Mouse (Mus musculus) erythroblast, embryonic 14.5 days (primary cell): ENCODE results near the gene Fli1. TPM values are rescaled to one million over a fixed set of nuclear protein-coding genes. Genes with fewer than 3 reads are reported as not detected.

ENCODE experiments used
- H3K27me3 ChIP-seq: 2 replicates; pipeline ENCODE4 v1.6.1; 2012; ENCODE audit warnings: inconsistent platforms; ENCODE audit not compliant: control insufficient read depth
- H3K36me3 ChIP-seq: 2 replicates; pipeline ENCODE4 v1.6.1; 2012; ENCODE audit warnings: mild to moderate bottlenecking, inconsistent platforms; ENCODE audit not compliant: control insufficient read depth
- H3K4me1 ChIP-seq: 2 replicates; pipeline ENCODE4 v1.6.1; 2012; ENCODE audit warnings: inconsistent platforms; ENCODE audit not compliant: control insufficient read depth
- H3K4me3 ChIP-seq: replicated peaks from 2 replicates; pipeline ENCODE3; 2012; ENCODE audit warnings: moderate library complexity, mild to moderate bottlenecking, inconsistent platforms
- H3K9me3 ChIP-seq: 2 replicates; pipeline ENCODE4 v1.6.1; 2012; ENCODE audit warnings: low read length, inconsistent platforms, mixed read lengths; ENCODE audit not compliant: control insufficient read depth
- GATA1 ChIP-seq: IDR thresholded peaks from 2 replicates; pipeline ENCODE4 v1.6.1; 2012; ENCODE audit warnings: low read length, inconsistent platforms, mixed read lengths
- TAL1 ChIP-seq: IDR thresholded peaks from 3 replicates; pipeline ENCODE4 v1.6.1; 2012; ENCODE audit warnings: low read length, inconsistent platforms, mixed read lengths
- polyA plus RNA-seq: library from polyadenylated mRNA; stranded (reverse); fragments of >175 nt; gene quantifications from 2 replicates; pipeline ENCODE4 v1.2.3, GENCODE M21; 2012

Gene Fli1
- polyA plus RNA-seq, 1 experiment = 0.05 TPM

DNA sequence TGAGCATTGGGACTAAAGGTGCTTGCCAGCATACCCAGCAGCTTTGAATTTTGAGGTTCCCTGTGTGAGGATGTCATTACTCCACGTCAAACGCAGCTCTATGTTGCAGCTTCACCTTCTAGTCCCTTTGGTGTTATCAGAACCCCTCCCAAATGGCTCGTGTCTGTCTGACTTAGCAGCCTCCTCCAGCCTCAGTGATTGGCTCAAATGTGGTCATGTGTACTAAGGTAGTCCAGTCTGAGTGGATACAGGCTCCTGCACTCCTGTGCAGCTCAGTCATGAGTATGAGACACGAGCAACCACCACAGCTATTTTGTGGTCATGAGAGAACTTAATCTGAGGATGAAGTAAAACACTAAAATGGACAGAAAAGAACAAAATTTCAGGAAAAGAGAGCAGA, 31.0 kb upstream of the Fli1 start:
- Histone ChIP-seq H3K9me3 (no peaks in the 10 kb centered on the region), H3K4me3 (no peak overlapping the region), H3K27me3 (no peaks in the 10 kb centered on the region), H3K4me1 (no peaks in the 10 kb centered on the region), H3K36me3 (no peaks in the 10 kb centered on the region)
- TF ChIP-seq GATA1 (no peak), TAL1 (no peak)

DNA sequence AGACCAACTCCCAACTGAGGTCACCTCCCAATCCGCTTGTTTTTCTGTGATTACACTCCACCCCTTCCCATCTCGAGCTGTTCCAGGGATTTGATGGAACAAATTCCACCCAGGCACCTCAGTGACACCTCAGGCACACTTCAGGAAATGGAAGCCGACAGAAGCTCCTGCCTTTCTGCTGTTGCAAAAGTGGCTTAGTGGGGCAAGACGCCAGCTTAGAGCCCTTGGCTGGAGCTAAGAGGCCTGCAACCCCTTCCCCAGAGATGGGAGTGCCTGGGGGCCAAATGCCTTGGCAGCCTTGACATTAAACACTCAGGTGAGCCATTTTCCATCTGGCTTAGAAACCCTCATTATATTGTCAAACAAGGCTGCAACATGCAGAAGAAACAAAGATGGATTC, 29.0 kb upstream of the Fli1 start:
- Histone ChIP-seq H3K27me3 (no peaks in the 10 kb centered on the region), H3K36me3 (no peaks in the 10 kb centered on the region), H3K4me3 (no peak overlapping the region), H3K4me1 (no peaks in the 10 kb centered on the region), H3K9me3 (no peaks in the 10 kb centered on the region)
- TF ChIP-seq TAL1 = no peak
- no peak for TF ChIP-seq GATA1

DNA sequence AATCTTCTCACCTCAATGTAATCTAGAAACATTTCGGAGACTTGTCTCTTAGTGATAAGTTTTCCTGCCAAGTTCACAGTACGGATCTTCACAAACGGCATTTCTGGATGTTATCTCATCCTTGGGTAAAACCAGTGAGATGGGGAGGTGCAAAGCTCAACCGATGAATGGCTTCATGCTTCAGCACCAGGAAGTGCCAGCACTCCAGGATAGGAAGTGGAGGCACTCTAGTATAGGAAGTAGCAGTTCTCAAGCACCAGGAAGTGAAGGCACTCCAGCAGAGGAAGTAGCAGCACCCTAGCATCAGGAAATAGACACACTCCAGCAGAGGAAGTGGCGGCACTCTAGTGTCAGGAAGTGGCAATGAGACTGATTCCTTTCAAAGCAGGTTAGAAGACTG, 27.9 kb upstream of the Fli1 start:
- no peaks in the 10 kb centered on the region for H3K36me3 ChIP-seq
- no peak overlapping the region for H3K4me3 ChIP-seq
- no peaks in the 10 kb centered on the region for H3K9me3 ChIP-seq
- TF ChIP-seq TAL1 = no peak
- no peak for TF ChIP-seq GATA1
- no peaks in the 10 kb centered on the region for H3K4me1 ChIP-seq
- H3K27me3 ChIP-seq = no peaks in the 10 kb centered on the region

DNA sequence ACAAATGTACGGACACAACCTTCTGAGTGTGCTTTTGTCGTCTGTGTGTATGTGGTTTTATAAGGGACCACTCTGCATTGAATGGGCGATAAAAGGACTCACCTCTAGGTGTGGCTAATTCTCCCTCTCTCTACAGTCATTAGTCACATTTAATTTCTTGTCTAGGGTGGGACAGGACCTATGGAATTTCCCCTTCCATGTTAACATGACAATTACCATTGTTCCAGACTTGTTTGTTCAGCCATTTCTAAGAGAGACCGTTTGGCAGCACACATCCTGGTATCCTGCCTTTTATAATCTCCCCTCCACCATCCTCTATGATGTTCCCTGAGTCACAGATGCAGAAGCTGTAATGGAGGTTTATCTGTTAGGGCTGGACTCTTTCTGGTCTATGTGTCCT, 26.6 kb upstream of the Fli1 start:
- H3K4me1 ChIP-seq = no peaks in the 10 kb centered on the region

DNA sequence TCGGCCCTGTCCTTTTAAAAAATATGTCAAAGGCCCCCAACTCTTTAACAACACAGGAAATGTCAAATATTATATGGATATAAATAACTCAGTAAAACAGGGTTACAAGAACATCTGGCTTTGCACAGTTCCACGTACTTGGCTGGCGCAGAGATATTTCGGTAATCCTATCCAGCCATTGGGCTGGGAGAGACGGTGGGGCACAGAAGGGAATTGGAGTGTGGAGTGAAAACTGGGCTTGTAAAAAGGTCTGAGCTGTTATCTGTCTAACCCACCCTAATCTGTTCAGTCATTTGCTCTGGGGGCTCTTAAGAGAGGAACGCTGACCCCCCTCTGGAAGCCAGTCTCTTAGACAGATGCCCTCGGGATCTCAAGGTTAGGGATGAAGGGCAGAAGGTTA, 24.9 kb upstream of the Fli1 start:
- no peak for TF ChIP-seq TAL1
- no peak for TF ChIP-seq GATA1
- H3K4me1 ChIP-seq = no peaks in the 10 kb centered on the region
- no peak overlapping the region for H3K4me3 ChIP-seq

More for the DNA sequence above, 26.6 kb upstream of the Fli1 start:
- H3K36me3 ChIP-seq = no peaks in the 10 kb centered on the region
- no peak overlapping the region for H3K4me3 ChIP-seq
- TF ChIP-seq TAL1 = no peak
- no peak for TF ChIP-seq GATA1
- no peaks in the 10 kb centered on the region for H3K27me3 ChIP-seq
- no peaks in the 10 kb centered on the region for H3K9me3 ChIP-seq

DNA sequence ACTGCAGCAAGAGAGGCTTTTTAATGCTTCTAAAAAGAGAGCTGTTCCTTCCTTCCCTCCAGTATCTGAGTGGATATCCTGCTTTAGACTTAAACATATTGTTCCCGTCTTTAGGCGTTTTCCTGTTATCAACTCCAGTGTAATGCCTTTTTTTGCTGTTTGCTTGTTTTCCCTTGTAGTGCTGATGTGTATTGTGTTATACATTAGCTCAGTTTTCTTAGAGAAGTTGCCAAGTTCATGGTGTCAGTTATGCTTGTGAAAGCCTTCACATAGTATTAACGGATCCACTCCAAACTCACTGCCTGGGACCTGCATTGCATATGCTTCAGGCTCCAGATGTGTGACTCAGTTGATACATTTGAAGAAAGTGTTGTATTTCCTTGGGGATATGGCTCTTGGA, 22.6 kb upstream of the Fli1 start:
- H3K4me1 ChIP-seq = peaks cover 6% of the 10 kb centered on the region
- TF ChIP-seq TAL1 (no peak), GATA1 (no peak)

More for the DNA sequence above, 24.9 kb upstream of the Fli1 start:
- H3K27me3 ChIP-seq = no peaks in the 10 kb centered on the region
- no peaks in the 10 kb centered on the region for H3K36me3 ChIP-seq
- H3K9me3 ChIP-seq = no peaks in the 10 kb centered on the region

DNA sequence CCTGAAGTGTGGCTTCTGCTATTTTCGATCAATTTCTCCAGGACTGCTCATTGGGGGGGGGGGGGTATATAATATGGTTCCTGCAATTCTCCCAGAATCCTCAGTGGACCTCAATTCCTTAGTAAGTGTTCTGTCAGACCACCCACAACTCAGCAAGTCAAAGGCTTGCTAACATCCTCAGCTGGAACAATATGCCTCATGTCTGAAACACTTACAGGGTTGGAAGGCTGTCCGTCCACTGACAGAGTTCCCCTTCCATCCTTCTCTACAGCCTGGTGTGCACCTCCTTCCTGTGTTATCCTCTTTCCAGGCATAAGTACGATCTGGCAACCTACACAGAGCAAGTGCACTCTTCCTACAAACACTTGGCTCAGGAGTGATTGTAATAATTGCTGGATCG, 20.2 kb upstream of the Fli1 start:
- peaks cover 17% of the 10 kb centered on the region for H3K4me1 ChIP-seq
- no peaks in the 10 kb centered on the region for H3K9me3 ChIP-seq
- H3K4me3 ChIP-seq = no peak overlapping the region
- H3K27me3 ChIP-seq = no peaks in the 10 kb centered on the region; the same call in 1 of the 2 replicates
- H3K36me3 ChIP-seq = no peaks in the 10 kb centered on the region
- TF ChIP-seq TAL1 (no peak), GATA1 (no peak)

More for the DNA sequence above, 22.6 kb upstream of the Fli1 start:
- no peaks in the 10 kb centered on the region for H3K36me3 ChIP-seq
- H3K9me3 ChIP-seq = no peaks in the 10 kb centered on the region
- no peaks in the 10 kb centered on the region; the same call in 1 of the 2 replicates for H3K27me3 ChIP-seq
- no peak overlapping the region for H3K4me3 ChIP-seq

DNA sequence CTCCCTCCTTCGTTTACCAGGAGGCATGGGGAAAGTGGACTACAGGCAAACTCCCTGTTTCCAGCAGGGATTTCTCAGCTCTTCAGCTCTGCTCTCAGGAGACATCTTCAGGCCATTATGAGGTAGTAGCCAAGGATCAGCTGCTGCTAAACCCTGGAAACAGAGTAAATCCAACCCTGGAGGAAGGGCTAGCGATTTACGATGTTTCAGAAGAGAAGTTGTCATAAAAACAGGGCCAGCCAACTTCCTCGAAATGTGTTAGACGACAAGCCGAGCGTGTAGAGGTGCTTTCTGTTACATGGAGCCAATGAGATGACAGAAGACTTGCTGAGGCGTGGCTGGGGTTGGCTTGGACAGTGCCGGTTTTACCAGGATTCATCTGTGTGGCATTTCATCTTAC, 19.7 kb upstream of the Fli1 start:
- Histone ChIP-seq H3K9me3 (no peaks in the 10 kb centered on the region), H3K4me3 (no peak overlapping the region), H3K4me1 (peaks cover 17% of the 10 kb centered on the region), H3K36me3 (no peaks in the 10 kb centered on the region), H3K27me3 (no peaks in the 10 kb centered on the region; the same call in 1 of the 2 replicates)
- no peak for TF ChIP-seq GATA1
- TF ChIP-seq TAL1 = no peak

DNA sequence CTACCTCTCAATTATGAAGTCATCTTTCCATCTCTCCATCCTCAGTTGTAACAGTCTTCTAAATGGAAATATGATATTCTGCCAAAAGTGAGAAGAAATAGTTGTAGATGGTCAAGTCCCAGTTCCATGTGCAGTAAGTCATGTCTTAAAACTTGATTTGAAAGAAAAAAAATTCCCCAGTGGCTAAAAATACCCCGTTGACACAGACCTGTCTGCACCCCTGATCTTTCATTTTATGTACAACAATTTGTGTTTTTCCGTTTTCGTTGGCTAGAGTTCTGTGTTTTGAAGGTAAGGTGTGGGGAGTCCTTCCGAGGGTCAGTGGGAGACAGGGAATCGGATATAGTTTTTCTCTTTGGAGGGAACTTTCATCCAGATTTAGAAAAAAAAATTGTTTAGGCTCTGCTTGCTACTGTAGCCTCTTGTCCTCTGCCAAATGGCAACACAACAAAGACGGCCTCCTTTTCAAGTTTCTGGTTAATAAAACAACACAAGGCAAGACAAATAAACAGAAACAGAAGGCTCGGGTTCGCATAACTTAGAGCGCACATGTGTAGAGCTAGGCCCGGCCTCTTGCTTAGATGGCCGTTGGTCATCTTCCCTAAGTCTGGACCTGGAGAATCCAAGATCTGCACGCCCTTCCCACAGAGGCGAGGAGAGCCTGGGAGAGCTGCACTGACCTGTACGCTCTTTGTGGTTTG, 18.7 kb upstream of the Fli1 start:
- Histone ChIP-seq H3K27me3 (no peaks in the 10 kb centered on the region; the same call in 1 of the 2 replicates), H3K9me3 (no peaks in the 10 kb centered on the region), H3K36me3 (no peaks in the 10 kb centered on the region), H3K4me3 (no peak overlapping the region), H3K4me1 (peaks cover 19% of the 10 kb centered on the region)
- TF ChIP-seq TAL1 (no peak), GATA1 (no peak)

DNA sequence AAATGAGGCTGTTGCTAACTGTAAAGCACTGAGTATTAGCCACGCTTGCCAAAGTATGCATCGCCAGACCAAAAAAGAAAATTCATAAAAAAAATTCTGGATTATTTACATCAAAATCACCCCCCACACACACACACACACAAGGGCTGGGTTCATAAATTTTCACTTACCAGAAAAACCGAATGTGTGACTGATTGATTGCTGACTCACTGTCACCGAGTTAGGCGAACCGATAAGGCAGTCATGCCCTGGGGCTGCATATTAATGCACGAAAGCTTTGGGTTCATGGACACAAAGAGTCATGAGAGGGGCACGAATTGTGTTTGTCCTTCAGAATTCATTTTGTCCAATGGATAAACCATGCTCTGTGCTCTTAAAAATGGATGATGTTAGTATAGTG, 17.2 kb upstream of the Fli1 start:
- H3K4me1 ChIP-seq = peaks cover 26% of the 10 kb centered on the region
- H3K4me3 ChIP-seq = no peak overlapping the region
- peaks cover 3% of the 10 kb centered on the region; the same call in 1 of the 2 replicates for H3K27me3 ChIP-seq
- no peaks in the 10 kb centered on the region for H3K36me3 ChIP-seq
- no peak; the same call in 1 of the 2 replicates for TF ChIP-seq GATA1
- no peak for TF ChIP-seq TAL1
- no peaks in the 10 kb centered on the region for H3K9me3 ChIP-seq
